Mouse (Mus musculus) testis, adult 2 months (tissue): Measurements from ENCODE around the gene Cpt1c.

Experiments
- CTCF ChIP-seq: fragments of 200-500 bp; IDR thresholded peaks from 2 replicates; pipeline ENCODE4 v1.5.1; 2012; ENCODE audit warnings: low read depth, mild to moderate bottlenecking, inconsistent platforms, low read length, moderate library complexity; ENCODE audit not compliant: control insufficient read depth, insufficient read depth, insufficient replicate concordance
- POLR2A ChIP-seq: fragments of 200-500 bp; IDR thresholded peaks from 2 replicates; pipeline ENCODE4 v1.6.1; 2012; ENCODE audit warnings: low read depth, mild to moderate bottlenecking, inconsistent platforms, low read length, moderate library complexity; ENCODE audit not compliant: control insufficient read depth

- no peak for TF ChIP-seq POLR2A
- TF ChIP-seq CTCF, result no peak
Observed at GRCm38 (mm10) chr7:45016761-45017160, 42.1 kb upstream of the Cpt1c start.
